Mouse (Mus musculus) lung, postnatal 36 days (tissue): ENCODE data around the gene Gm8220.
"Not testable (repeated sequence)": the region's sequence is repeated elsewhere in the genome, so short reads cannot be mapped to it uniquely, and the experiment has no call there.

Source experiments
- DNase-seq: peaks from one replicate; pipeline ENCODE4 v3.0.0; 2022; ENCODE audit warnings: mixed read lengths

Gene Gm8220

GRCm38 (mm10) chr14:44285280-44285679 lies at the start of gene Gm8220:
Gene Gm8220, plus strand, starts transcription at chr14:44285580.
- not testable (repeated sequence) for DNase-seq

GRCm38 (mm10) chr14:44248039-44248438 lies 37.3 kb upstream of the Gm8220 start:
- no peak for DNase-seq

- DNase-seq = not testable (repeated sequence)
Observed at GRCm38 (mm10) chr14:44312049-44312448, 26.7 kb downstream of the Gm8220 start.

- DNase-seq = not testable (repeated sequence)
Observed at GRCm38 (mm10) chr14:44338484-44338883, 53.1 kb downstream of the Gm8220 start, which contains the start of gene Gm5930. Gene Gm5930, minus strand, starts transcription at chr14:44338584.
